Mouse (Mus musculus) midbrain, embryonic 15.5 days (tissue): Measurements from ENCODE around the gene Cdhr2. TPM values are rescaled to one million over a fixed set of nuclear protein-coding genes. Genes with fewer than 3 reads are reported as not detected.

Source experiments
- ATAC-seq: fragments of 200-750 bp; cut with Nextera tagmentation; replicated peaks from 2 replicates; pipeline ENCODE4 v1.8.0; 2017; ENCODE audit warnings: moderate TSS enrichment
- H3K27ac ChIP-seq: fragments of 300-500 bp; sonication (generic); 2 replicates; pipeline ENCODE4 v1.5.1; 2015; ENCODE audit warnings: mild to moderate bottlenecking, inconsistent platforms
- H3K27me3 ChIP-seq: fragments of 300-500 bp; sonication (generic); replicated peaks from 2 replicates; pipeline ENCODE4 v1.6.1; 2015; ENCODE audit warnings: inconsistent platforms
- H3K36me3 ChIP-seq: fragments of 300-500 bp; sonication (generic); replicated peaks from 2 replicates; pipeline ENCODE4 v1.6.1; 2015; ENCODE audit warnings: inconsistent platforms
- H3K4me1 ChIP-seq: fragments of 300-500 bp; sonication (generic); 2 replicates; pipeline ENCODE4 v1.6.1; 2015; ENCODE audit warnings: inconsistent platforms
- H3K4me2 ChIP-seq: fragments of 300-500 bp; sonication (generic); 2 replicates; pipeline ENCODE4 v1.6.1; 2015; ENCODE audit warnings: inconsistent platforms, mild to moderate bottlenecking, moderate library complexity
- H3K4me3 ChIP-seq: fragments of 300-500 bp; sonication (generic); 2 replicates; pipeline ENCODE4 v1.5.1; 2015; ENCODE audit warnings: mild to moderate bottlenecking, inconsistent platforms
- H3K9ac ChIP-seq: fragments of 300-500 bp; sonication (generic); 2 replicates; pipeline ENCODE4 v1.6.1; 2015; ENCODE audit warnings: mild to moderate bottlenecking, inconsistent platforms
- H3K9me3 ChIP-seq: fragments of 300-500 bp; sonication (generic); 2 replicates; pipeline ENCODE4 v1.6.1; 2016; ENCODE audit warnings: inconsistent platforms
- WGBS: fragments of 180-500 bp; shearing (Covaris S2); methylation state at CpG from one replicate; pipeline ENCODE4 v1.1.7; 2015; ENCODE audit warnings: mixed read lengths; 5-methylcytosine and 5-hydroxymethylcytosine counted together
- polyA plus RNA-seq: library from polyadenylated mRNA; unstranded; fragments of >200 nt; fragmentation: Nextera tagmentation; extraction: Ambion mirVana; gene quantifications from 2 replicates; pipeline ENCODE4 v1.2.1, GENCODE M21; 2015

Gene Cdhr2
- polyA plus RNA-seq, 1 experiment from 2014 or later: 0.30 TPM

DNA sequence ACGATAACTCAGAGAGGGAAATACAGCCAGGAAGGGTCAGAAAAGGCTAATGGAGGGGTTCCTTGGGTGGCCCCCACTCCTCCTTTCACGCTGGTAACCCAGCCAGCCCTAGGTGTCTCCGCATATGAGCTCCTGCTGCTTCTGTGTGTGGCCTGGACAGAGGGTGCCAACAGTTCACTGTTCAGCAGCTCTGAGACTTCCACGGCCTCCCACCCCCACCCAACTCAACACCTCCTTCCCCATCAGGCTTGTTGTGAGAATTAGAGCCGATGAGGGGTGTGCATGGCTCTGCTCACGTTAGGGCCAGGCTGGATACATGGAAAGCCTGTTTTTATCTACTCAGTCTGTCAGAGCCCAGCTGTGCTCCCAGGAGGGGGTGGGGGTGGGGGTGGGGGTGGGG is 44.8 kb downstream of the Cdhr2 start:
- no peak for ATAC-seq
- Histone ChIP-seq H3K36me3 (0 out of 2 replicates have a peak, but pooled peaks cover 6% of the 10 kb centered on the region), H3K9ac (no peak overlapping the region), H3K9me3 (no peaks in the 10 kb centered on the region), H3K4me3 (no peak overlapping the region), H3K27ac (no peak overlapping the region), H3K27me3 (0 out of 2 replicates have a peak, but pooled peaks cover 3% of the 10 kb centered on the region), H3K4me1 (peaks cover 54% of the 10 kb centered on the region), H3K4me2 (peak overlapping the region; percentile 11)
- 40% methylated on average over 6 of the region's 6 CpGs for WGBS

DNA sequence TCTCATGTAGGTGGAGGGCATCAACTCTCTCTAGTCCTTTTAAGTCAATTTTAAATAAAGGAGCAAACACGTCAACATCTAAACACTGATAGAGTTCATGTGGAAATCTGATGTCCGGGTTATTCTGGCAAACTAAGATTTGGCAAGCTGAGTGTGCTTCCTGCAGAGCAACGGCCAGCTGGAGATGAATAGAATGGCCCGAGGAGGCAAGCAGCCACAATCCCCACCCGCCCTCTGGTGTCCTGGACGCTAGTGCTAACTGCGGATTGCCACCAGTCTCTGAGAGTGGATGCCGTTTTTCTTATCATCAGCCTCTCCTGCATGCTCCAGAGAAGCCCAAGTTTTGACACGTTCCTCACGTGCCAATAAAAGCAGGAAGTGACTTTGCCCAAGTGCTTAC is 45.6 kb downstream of the Cdhr2 start:
- Histone ChIP-seq H3K4me3 (peak overlapping the region; percentile 67; the same call in 1 of the 2 replicates), H3K27me3 (peaks cover 10% of the 10 kb centered on the region; the same call in 1 of the 2 replicates), H3K4me1 (peaks cover 50% of the 10 kb centered on the region), H3K9me3 (no peaks in the 10 kb centered on the region), H3K36me3 (no peaks in the 10 kb centered on the region), H3K4me2 (peak overlapping the region; percentile 74), H3K9ac (peak overlapping the region; percentile 30; the same call in 1 of the 2 replicates), H3K27ac (no peak overlapping the region)
- 35% methylated on average over 10 of the region's 10 CpGs for WGBS
- no peak for ATAC-seq

DNA sequence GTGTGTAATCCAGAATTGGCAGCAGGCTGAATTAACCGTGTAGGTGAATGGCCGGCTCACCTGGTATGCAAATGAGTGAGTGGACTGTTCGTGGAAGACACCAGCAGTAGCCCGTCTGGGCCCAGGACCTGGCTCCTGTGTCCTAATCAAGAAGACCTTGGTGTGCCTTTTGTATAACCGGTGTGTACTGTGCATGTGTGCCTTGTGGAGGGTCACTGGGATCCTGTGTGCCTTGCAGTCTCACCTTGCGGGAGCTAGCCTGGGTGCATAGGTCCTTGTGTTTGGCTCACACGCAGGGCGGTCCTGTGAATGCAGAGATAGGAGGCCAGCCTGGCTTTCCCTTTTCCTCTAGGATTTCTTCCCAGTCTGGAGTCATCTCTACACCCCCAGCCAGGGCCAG is 46.9 kb downstream of the Cdhr2 start:
- Histone ChIP-seq H3K4me1 (peaks cover 59% of the 10 kb centered on the region), H3K36me3 (no peaks in the 10 kb centered on the region), H3K4me2 (peak overlapping the region; percentile 74), H3K27ac (no peak overlapping the region; the same call in 1 of the 2 replicates), H3K4me3 (peak overlapping the region; percentile 67), H3K9me3 (no peaks in the 10 kb centered on the region), H3K9ac (peak overlapping the region; percentile 76), H3K27me3 (peaks cover 11% of the 10 kb centered on the region; the same call in 1 of the 2 replicates)
- WGBS: 82% methylated on average over 8 of the region's 8 CpGs
- no peak for ATAC-seq

DNA sequence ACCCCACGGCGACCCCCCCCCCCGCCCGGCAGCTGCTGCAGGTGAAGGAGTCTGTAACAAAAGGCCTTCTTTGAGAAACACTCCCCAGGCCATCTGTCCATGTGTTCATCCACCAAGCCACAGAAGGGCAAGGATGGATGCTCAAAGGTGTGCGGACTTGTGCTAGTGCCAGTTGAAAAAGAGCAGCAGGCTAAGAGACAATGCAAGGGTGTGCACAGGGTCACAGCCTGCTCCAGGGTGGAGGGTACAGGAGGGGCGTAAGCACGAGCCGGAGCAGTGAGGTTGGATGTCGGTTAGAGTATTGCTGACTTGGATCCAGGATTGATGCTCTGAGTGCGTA is 47.4 kb downstream of the Cdhr2 start:
- peaks cover 59% of the 10 kb centered on the region for H3K4me1 ChIP-seq
- WGBS: 20% methylated on average over 10 of the region's 10 CpGs

DNA sequence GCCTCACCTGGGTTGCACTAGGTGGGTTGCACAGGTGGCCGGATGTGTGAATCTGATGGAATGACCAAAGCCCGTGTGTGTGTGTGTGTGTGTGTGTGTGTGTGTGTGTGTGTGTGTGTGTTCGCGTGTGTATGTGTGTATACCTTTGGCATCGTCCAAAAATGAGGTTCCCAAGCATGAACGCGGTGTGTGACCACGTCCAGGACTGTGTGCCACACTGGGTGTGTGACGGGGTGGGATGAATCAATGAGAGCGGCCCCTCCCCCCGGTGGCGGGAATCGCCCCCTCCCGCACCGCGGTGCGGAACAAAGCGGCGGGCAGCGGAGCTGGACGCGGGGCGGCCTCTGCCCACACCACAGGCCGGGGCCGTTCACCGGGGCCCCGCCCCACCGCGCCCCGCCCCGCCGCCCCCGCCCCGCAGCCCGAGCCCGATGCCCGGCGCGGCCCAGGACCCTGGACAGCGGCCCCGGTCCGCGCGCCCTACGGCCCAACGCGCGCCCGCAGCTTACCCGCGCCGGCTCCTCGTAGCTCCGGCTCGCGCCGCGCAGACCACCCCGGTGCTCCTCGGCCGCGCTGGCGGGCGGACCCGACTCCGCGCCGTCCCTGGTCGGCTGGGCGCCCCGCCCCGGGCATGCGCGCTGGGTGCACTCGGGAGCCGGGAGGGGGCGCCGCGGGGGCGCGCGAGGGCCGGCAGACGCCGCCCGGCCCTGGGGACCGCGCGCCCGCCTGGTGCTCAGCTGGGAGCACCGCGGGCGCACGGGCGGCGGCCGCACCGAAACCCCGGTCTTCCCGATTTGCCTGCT is 48.0 kb downstream of the Cdhr2 start:
- WGBS: 1% methylated on average over 48 of the region's 100 CpGs
- Histone ChIP-seq H3K9me3 (no peaks in the 10 kb centered on the region), H3K4me1 (peaks cover 62% of the 10 kb centered on the region)

More for the DNA sequence above, 47.4 kb downstream of the Cdhr2 start:
- peaks cover 11% of the 10 kb centered on the region; the same call in 1 of the 2 replicates for H3K27me3 ChIP-seq
- peak overlapping the region; percentile 67 for H3K4me3 ChIP-seq
- ATAC-seq: peak; percentile 53
- peak overlapping the region; percentile 93 for H3K27ac ChIP-seq
- no peaks in the 10 kb centered on the region for H3K36me3 ChIP-seq
- peak overlapping the region; percentile 76 for H3K9ac ChIP-seq
- H3K9me3 ChIP-seq: no peaks in the 10 kb centered on the region
- peak overlapping the region; percentile 74 for H3K4me2 ChIP-seq

DNA sequence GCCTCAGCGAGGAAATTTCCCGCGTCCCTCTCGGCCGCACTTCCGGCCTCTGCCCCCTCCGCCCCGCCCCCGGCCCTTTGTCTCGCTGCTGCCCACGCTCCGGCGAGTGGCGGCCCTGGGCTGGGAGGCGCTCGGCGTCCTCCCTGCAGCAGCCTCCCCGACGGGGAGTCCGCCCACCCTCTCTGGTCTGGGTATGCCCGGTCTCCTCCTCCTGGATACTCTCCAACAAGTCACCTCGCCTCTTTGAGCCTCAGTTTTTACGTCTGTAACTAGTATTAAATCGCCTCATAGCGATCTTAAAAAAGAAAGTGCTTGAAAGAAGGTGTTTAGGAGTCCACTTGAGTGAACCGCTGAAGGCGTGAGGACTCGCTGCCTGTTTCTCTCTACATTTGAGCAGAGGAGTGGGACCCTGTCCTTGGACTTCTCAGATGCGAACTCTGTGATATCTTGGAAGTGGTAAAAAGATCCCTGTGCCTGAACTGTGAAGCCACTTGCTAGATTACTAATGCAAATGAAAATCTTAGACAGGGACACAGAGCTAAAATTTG is 48.7 kb downstream of the Cdhr2 start, which contains the start of gene Gprin1:
Gene Gprin1, minus strand, starts transcription at position 11 of the 548 bp plus-strand sequence.
- WGBS: 1% methylated on average over 29 of the region's 29 CpGs
- Histone ChIP-seq H3K4me1 (peaks cover 62% of the 10 kb centered on the region), H3K9ac (peak within 1 kb of the TSS; percentile 76), H3K4me3 (peak within 1 kb of the TSS; percentile 67), H3K36me3 (no peaks in the 10 kb centered on the region), H3K27me3 (peaks cover 11% of the 10 kb centered on the region; the same call in 1 of the 2 replicates), H3K27ac (peak within 1 kb of the TSS; percentile 93), H3K9me3 (no peaks in the 10 kb centered on the region), H3K4me2 (peak within 1 kb of the TSS; percentile 74)
- peak; percentile 79 for ATAC-seq

More for the DNA sequence above, 48.0 kb downstream of the Cdhr2 start:
- H3K27me3 ChIP-seq: peaks cover 11% of the 10 kb centered on the region; the same call in 1 of the 2 replicates
- H3K36me3 ChIP-seq: no peaks in the 10 kb centered on the region
- peak overlapping the region; percentile 74 for H3K4me2 ChIP-seq
- H3K4me3 ChIP-seq: peak overlapping the region; percentile 67
- peak; percentile 89 for ATAC-seq
- H3K9ac ChIP-seq: peak overlapping the region; percentile 76
- peak overlapping the region; percentile 93 for H3K27ac ChIP-seq

DNA sequence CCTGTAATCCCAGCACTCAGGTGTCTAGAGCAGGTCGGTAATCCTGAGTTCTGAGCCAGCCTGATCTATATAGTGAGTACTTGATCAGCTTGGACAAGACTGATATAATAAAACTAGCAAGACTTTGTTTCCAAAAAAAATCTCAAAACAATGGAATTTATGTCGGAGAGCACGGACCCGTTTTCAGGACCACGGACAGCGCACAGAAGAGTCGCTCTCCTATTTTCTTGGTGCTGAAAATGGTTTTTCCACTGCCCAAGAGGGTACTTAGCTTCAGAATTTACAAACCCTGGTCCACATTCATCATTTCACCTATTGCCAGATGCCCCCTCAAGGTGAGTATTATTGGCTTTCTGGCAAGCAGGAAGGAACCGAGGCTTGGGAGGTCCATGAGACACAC is 49.4 kb downstream of the Cdhr2 start:
- 8% methylated on average over 8 of the region's 8 CpGs for WGBS
- no peak overlapping the region for H3K4me3 ChIP-seq
- H3K4me1 ChIP-seq: peaks cover 62% of the 10 kb centered on the region
- no peak for ATAC-seq
- peaks cover 11% of the 10 kb centered on the region; the same call in 1 of the 2 replicates for H3K27me3 ChIP-seq
- H3K36me3 ChIP-seq: no peaks in the 10 kb centered on the region
- H3K9ac ChIP-seq: no peak overlapping the region
- no peak overlapping the region for H3K4me2 ChIP-seq
- H3K27ac ChIP-seq: no peak overlapping the region
- no peaks in the 10 kb centered on the region for H3K9me3 ChIP-seq

DNA sequence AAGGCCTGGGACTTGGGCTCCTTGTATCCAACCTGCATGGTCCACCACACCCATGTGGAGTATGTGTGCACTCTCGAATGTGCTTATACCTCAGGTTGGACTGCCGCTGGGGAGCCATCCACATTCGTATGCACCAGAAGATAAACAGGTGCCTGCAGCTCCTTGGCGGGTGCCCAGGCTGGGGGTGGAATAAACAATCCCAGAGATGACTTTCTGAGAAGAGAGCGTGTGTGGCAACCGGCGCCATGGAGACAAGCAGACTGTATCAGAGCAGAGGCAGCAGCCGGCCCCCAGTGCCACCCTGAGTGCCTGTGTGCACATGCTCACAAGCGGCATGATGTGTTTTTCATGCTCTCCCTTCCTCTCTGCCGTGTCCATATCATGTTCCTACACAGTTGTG is 51.4 kb downstream of the Cdhr2 start:
- WGBS: 66% methylated on average over 10 of the region's 10 CpGs
- H3K4me1 ChIP-seq: peaks cover 61% of the 10 kb centered on the region
- no peaks in the 10 kb centered on the region for H3K36me3 ChIP-seq
- no peak for ATAC-seq
- no peak overlapping the region for H3K27ac ChIP-seq
- H3K4me2 ChIP-seq: no peak overlapping the region
- H3K9me3 ChIP-seq: no peaks in the 10 kb centered on the region
- peaks cover 11% of the 10 kb centered on the region; the same call in 1 of the 2 replicates for H3K27me3 ChIP-seq
- no peak overlapping the region for H3K9ac ChIP-seq
- no peak overlapping the region for H3K4me3 ChIP-seq

DNA sequence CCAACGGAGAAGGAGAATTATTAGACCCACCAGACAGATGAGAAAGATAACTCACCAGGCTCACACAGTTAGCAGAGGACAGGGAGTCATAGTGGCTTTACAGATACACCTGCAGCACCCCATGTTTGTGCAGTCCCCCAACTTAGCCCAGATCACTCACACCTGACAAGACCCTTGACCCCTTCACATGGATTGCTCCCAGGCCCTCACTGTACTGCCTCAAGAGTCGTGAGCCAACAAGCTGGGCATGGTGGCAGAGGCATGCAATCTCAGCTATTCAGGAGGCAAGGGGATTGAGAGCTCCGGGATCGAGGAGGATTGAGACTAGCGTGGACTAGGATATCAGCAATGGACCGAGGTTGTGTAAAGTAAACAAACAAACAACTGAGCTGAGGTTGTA is 52.5 kb downstream of the Cdhr2 start:
- Histone ChIP-seq H3K4me2 (no peak overlapping the region), H3K4me3 (no peak overlapping the region), H3K27ac (no peak overlapping the region), H3K9me3 (no peaks in the 10 kb centered on the region), H3K4me1 (peaks cover 57% of the 10 kb centered on the region), H3K9ac (no peak overlapping the region), H3K36me3 (no peaks in the 10 kb centered on the region), H3K27me3 (peaks cover 11% of the 10 kb centered on the region; the same call in 1 of the 2 replicates)
- no peak for ATAC-seq
- WGBS: 60% methylated on average over 6 of the region's 6 CpGs

DNA sequence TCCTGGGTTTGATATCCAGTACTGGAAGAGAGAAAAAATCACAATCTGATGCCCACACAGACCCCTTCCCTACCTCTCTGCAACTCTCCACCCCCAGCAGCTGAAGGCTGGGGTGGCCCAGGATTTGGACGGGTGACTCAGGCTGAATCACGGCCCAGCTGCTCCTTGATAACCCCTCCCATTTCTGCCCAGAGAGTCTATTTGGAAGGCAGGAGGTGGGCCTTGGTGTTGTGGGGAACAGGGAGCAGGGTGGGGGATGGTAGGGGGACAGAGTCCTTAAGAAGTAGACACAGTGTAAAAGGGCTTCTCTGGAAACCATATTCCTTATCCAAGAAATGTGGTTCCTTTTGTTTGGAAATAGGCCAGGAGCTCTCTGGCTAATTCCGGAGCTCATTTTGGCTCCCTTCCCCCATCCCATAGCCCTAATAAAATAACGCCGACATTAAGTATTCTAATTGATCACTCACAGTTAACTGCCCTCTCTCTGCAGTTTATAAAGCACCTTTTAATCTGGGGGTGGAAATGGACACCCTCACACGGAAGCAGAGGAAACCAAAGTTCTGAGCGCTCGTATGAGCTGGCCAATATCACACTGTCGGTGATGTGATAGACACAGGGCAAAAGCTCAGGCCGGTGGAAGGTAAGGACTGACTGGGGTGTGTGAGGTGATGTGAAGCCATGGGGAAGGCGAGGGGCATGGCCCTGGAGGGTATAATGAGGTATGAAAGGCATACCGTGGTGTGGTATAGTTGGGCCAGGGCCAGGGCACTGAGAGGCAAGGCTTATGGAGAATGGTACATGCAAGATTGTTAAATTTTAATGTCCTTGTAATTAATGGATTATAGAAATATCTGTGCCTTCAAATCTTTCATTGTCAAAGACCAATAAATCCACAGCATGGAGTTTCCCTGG is 53.2 kb downstream of the Cdhr2 start:
- H3K36me3 ChIP-seq: no peaks in the 10 kb centered on the region
- WGBS: 37% methylated on average over 12 of the region's 12 CpGs
- H3K4me3 ChIP-seq: no peak overlapping the region
- no peak overlapping the region for H3K4me2 ChIP-seq
- H3K9me3 ChIP-seq: no peaks in the 10 kb centered on the region
- H3K9ac ChIP-seq: no peak overlapping the region
- peaks cover 64% of the 10 kb centered on the region for H3K4me1 ChIP-seq
- peaks cover 11% of the 10 kb centered on the region; the same call in 1 of the 2 replicates for H3K27me3 ChIP-seq
- ATAC-seq: no peak
- H3K27ac ChIP-seq: no peak overlapping the region

DNA sequence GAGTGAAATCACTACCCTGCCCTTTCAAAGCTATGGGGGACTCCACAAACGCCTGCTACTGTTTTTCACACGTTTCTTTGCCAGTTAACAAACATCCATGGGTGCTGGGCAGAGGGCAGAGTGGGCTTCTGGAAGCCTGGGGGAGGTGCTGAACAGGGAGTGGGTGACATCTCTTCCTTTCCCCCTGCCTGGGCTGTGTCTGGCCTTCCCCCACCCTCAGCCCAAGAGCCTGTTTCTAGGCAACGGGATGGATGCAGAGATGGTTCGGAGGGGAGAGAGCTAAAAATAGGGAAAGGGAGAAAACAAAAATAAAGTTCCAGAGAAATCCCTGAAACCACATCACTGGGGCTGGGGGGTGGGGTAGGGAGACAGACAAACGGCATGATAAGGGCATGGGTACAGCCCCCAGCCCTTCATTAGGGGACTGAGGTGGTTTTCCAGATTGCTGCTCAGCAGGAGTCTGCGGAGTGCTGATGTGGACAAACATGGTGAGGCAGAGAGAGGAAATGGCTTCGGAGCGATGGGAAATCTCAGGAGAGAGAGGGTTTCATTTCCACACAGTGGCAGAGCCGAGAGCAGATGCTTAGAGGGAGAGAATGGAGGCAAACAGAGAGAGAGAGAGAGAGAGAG is 54.1 kb downstream of the Cdhr2 start:
- no peak overlapping the region; the same call in 1 of the 2 replicates for H3K4me3 ChIP-seq
- peak overlapping the region; percentile 19; the same call in 1 of the 2 replicates for H3K4me2 ChIP-seq
- whole genome bisulfite sequencing: 11% methylated on average over 9 of the region's 9 CpGs
- no peaks in the 10 kb centered on the region for H3K9me3 ChIP-seq
- H3K9ac ChIP-seq: no peak overlapping the region
- H3K27me3 ChIP-seq: peaks cover 11% of the 10 kb centered on the region; the same call in 1 of the 2 replicates
- H3K4me1 ChIP-seq: peaks cover 68% of the 10 kb centered on the region
- H3K36me3 ChIP-seq: no peaks in the 10 kb centered on the region
- no peak for ATAC-seq
- peak overlapping the region; percentile 59 for H3K27ac ChIP-seq
